Mouse (Mus musculus) erythroid progenitor cell, adult 5-6 weeks (primary cell): ENCODE measurements around the gene Mlc1. TPM values are rescaled to one million over a fixed set of nuclear protein-coding genes. Genes with fewer than 3 reads are reported as not detected.

ENCODE experiments used
- ATAC-seq: replicated peaks from 2 replicates; pipeline ENCODE4 v1.8.0; 2016; ENCODE audit warnings: moderate number of reproducible peaks, mild to moderate bottlenecking, moderate TSS enrichment, inconsistent platforms; ENCODE audit not compliant: poor library complexity, low FRiP score, severe bottlenecking
- total RNA-seq, 2 experiments: library from RNA; stranded (forward) in 1 of 2; stranded (reverse) in 1 of 2; fragments of 150-400 nt in 1 of 2; fragments of 186-747, 209-891 nt in 1 of 2; gene quantifications; 2 replicates each; pipeline versions ENCODE4 v1.2.3 to v1.2.4; 2015 to 2017; ENCODE audit warnings: low replicate concordance in 2 of 2

Gene Mlc1
- total RNA-seq, 2 experiments from 2014 or later, result not detected

GRCm38 (mm10) chr15:88943896-88944551 lies 34.8 kb downstream of the Mlc1 start:
- no peak for ATAC-seq

DNA sequence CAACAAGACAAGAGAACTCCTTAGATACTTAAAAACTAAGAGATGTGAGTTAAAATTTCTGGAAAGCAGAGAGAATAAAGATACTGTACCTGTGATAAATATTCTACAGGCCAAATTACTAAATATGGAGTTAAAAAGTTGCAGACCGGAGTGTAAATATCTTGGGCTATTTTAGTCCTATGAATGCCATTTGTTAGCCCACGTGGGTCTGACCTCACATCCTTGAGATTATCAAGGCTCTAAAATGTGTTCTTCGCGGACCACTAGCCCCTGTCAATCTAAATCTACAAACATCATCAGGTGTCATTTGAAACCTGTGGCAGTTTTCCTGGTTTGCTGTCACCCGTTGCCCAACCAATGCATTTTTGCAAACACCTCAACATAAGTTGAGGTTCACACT lies 36.0 kb downstream of the Mlc1 start:
- ATAC-seq, result no peak

GRCm38 (mm10) chr15:88937291-88937650 lies 41.5 kb downstream of the Mlc1 start:
- ATAC-seq, result no peak

DNA sequence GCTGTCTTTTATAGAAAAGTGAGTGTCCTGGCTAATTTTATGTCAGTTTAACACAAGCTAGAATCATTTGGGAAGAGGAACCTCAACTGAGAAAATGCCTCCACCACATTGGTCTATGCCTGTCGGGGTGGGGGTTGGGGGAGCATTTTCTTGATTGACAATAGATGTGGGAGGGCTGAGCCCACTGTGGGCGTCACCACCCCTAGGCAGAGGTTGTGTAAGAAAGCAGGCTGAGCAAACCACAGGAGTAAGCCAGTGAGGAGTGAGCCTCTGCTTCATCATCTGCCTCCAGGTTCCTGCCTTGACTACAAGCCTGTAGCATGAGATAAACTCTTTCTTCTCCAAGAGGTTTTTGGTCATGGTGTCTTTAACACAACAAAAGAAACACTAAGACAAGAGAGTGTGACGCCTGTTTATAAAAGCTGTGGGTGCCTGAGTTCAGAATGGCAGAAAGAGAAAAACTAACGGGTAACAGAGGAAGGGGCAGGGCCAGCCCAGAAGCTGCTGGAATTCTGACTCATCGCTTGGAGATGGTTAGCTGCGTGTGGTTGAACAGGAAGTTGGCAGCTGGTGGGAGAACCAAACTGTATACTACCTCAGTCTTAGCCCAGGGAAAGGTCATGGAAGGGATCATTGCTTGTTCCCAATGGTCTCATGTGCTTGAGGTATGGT lies 42.1 kb downstream of the Mlc1 start:
- no peak for ATAC-seq

- ATAC-seq, result no peak
These were observed 44.7 kb downstream of the Mlc1 start for GRCm38 (mm10) chr15:88934141-88934540.

- no peak for ATAC-seq
These were observed 46.1 kb downstream of the Mlc1 start for GRCm38 (mm10) chr15:88932667-88933066.

DNA sequence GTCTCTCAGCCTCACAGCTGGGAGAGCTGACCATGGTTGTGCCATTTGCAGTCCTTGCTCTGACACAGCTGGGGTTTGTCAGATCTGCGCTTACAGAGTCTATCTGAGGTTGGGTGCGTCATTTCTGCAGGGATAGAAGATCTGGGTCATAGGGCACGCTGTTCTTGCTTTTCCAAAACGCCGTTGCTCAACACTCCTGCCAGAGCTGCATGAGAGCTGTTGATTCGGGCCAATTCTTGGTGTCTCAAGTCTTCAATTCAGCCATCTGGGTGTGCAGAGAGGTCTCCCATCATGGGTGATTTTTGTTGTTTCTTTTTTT lies 56.9 kb downstream of the Mlc1 start:
- ATAC-seq, result no peak

- peak; percentile 56; the same call in 1 of the 2 replicates for ATAC-seq
These were observed 57.4 kb downstream of the Mlc1 start for GRCm38 (mm10) chr15:88921131-88921991.

DNA sequence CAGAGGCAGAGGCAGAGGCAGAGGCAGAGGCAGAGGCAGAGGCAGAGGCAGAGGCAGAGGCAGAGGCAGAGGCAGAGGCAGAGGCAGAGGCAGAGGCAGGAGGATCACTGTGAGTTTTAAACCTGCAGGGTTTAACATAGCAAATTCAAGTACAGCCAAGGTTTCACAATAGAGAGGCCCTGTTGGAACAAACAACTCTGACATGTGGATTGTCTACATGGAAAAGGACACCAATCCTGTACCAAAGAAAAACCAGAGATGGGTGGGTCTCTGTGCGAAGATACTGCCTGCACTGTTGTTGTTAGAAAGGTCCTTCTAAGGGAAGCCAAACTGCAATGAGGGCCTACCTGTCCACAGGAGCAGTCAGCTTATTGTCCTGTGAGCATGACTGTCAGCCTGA lies 58.7 kb downstream of the Mlc1 start:
- no peak for ATAC-seq

- ATAC-seq, result no peak
These were observed 59.5 kb downstream of the Mlc1 start for GRCm38 (mm10) chr15:88919328-88919727.

- no peak for ATAC-seq
These were observed 61.7 kb downstream of the Mlc1 start for GRCm38 (mm10) chr15:88917126-88917525.

GRCm38 (mm10) chr15:88916366-88916765 lies 62.4 kb downstream of the Mlc1 start:
- no peak for ATAC-seq

DNA sequence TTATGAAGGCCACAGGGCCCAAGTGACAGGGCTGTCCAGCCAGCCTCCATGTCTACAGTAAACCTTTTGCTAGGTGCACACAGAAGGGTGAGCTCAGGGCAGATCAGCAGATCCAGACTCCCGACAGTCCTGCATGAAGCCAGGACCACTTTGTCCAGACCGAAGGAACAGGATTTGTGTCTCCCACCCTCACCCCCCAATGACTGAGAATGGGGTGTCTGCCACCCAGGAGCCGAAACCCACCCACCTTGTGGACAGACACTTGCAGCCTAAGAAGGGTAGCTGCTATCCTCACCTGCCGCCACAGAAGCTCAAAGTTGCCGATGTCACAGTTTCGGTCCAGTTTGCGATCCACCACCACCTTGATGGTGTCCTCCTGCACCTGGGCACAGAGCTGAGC lies 63.8 kb downstream of the Mlc1 start:
- ATAC-seq, result no peak

GRCm38 (mm10) chr15:88906347-88906746 lies 72.5 kb downstream of the Mlc1 start:
- ATAC-seq, result no peak

Other genes starting within 250 kb of the Mlc1 start
- 13.3 and 18.4 TPM in 2 replicates for gene Brd1, start 244.8 kb downstream of the Mlc1 start, total RNA-seq (2015; ENCODE audit: low replicate concordance)
- 31.3 and 31.5 TPM in 2 replicates for gene Brd1, start 244.8 kb downstream of the Mlc1 start, total RNA-seq (2017; ENCODE audit: low replicate concordance)
- gene Zbed4, start 227.3 kb downstream of the Mlc1 start, total RNA-seq (2015; ENCODE audit: low replicate concordance), result 34.2 and 44.0 TPM in 2 replicates
- gene Zbed4, start 227.3 kb downstream of the Mlc1 start, total RNA-seq (2017; ENCODE audit: low replicate concordance), result 28.8 and 32.7 TPM in 2 replicates
- gene Alg12, start 159.7 kb downstream of the Mlc1 start, total RNA-seq (2015; ENCODE audit: low replicate concordance), result 5.0 and 5.4 TPM in 2 replicates
- 1.2 and 2.4 TPM in 2 replicates for gene Alg12, start 159.7 kb downstream of the Mlc1 start, total RNA-seq (2017; ENCODE audit: low replicate concordance)
- gene Creld2, start 159.4 kb downstream of the Mlc1 start, total RNA-seq (2015; ENCODE audit: low replicate concordance), result 19.8 and 26.4 TPM in 2 replicates
- 24.8 and 41.9 TPM in 2 replicates for gene Creld2, start 159.4 kb downstream of the Mlc1 start, total RNA-seq (2017; ENCODE audit: low replicate concordance)
- gene Pim3, start 116.8 kb downstream of the Mlc1 start, total RNA-seq (2015; ENCODE audit: low replicate concordance), result 0.72 and 1.3 TPM in 2 replicates
- gene Pim3, start 116.8 kb downstream of the Mlc1 start, total RNA-seq (2017; ENCODE audit: low replicate concordance), result 0.68 and 1.5 TPM in 2 replicates
- gene Ttll8, start 24.6 kb downstream of the Mlc1 start, total RNA-seq (2015; ENCODE audit: low replicate concordance), result not detected in 2 replicates
- not detected in 2 replicates for gene Ttll8, start 24.6 kb downstream of the Mlc1 start, total RNA-seq (2017; ENCODE audit: low replicate concordance)
- gene Mov10l1, start 3.9 kb upstream of the Mlc1 start, total RNA-seq (2015; ENCODE audit: low replicate concordance), result not detected in 2 replicates
- gene Mov10l1, start 3.9 kb upstream of the Mlc1 start, total RNA-seq (2017; ENCODE audit: low replicate concordance), result under 0.01 TPM in 1 of 2 replicates, not detected in the other
- not detected in 2 replicates for gene Panx2, start 80.7 kb upstream of the Mlc1 start, total RNA-seq (2015; ENCODE audit: low replicate concordance)
- not detected in 2 replicates for gene Panx2, start 80.7 kb upstream of the Mlc1 start, total RNA-seq (2017; ENCODE audit: low replicate concordance)
- 5.4 and 12.6 TPM in 2 replicates for gene Trabd, start 96.1 kb upstream of the Mlc1 start, total RNA-seq (2015; ENCODE audit: low replicate concordance)
- 10.4 and 11.9 TPM in 2 replicates for gene Trabd, start 96.1 kb upstream of the Mlc1 start, total RNA-seq (2017; ENCODE audit: low replicate concordance)
- 6.1 and 9.6 TPM in 2 replicates for gene Selenoo, start 110.1 kb upstream of the Mlc1 start, total RNA-seq (2015; ENCODE audit: low replicate concordance)
- gene Selenoo, start 110.1 kb upstream of the Mlc1 start, total RNA-seq (2017; ENCODE audit: low replicate concordance), result 12.5 and 15.3 TPM in 2 replicates
- 26.4 and 41.4 TPM in 2 replicates for gene Tubgcp6, start 144.1 kb upstream of the Mlc1 start, total RNA-seq (2015; ENCODE audit: low replicate concordance)
- 28.1 and 28.3 TPM in 2 replicates for gene Tubgcp6, start 144.1 kb upstream of the Mlc1 start, total RNA-seq (2017; ENCODE audit: low replicate concordance)
- gene Hdac10, start 149.7 kb upstream of the Mlc1 start, total RNA-seq (2015; ENCODE audit: low replicate concordance), result 4.3 TPM in 1 of 2 replicates, not detected in the other
- gene Hdac10, start 149.7 kb upstream of the Mlc1 start, total RNA-seq (2017; ENCODE audit: low replicate concordance), result 1.3 TPM in 1 of 2 replicates, not detected in the other
- gene Mapk12, start 161.7 kb upstream of the Mlc1 start, total RNA-seq (2015; ENCODE audit: low replicate concordance), result not detected in 2 replicates
- gene Mapk12, start 161.7 kb upstream of the Mlc1 start, total RNA-seq (2017; ENCODE audit: low replicate concordance), result 0.51 TPM in 1 of 2 replicates, not detected in the other
- gene Mapk11, start 170.6 kb upstream of the Mlc1 start, total RNA-seq (2015; ENCODE audit: low replicate concordance), result 0.72 and 2.1 TPM in 2 replicates
- gene Mapk11, start 170.6 kb upstream of the Mlc1 start, total RNA-seq (2017; ENCODE audit: low replicate concordance), result 0.51 TPM in 1 of 2 replicates, not detected in the other
- gene Plxnb2, start 201.8 kb upstream of the Mlc1 start, total RNA-seq (2015; ENCODE audit: low replicate concordance), result 7.2 and 9.2 TPM in 2 replicates
- gene Plxnb2, start 201.8 kb upstream of the Mlc1 start, total RNA-seq (2017; ENCODE audit: low replicate concordance), result 1.9 and 8.2 TPM in 2 replicates
- 1.7 TPM in 1 of 2 replicates, not detected in the other for gene Dennd6b, start 217.5 kb upstream of the Mlc1 start, total RNA-seq (2015; ENCODE audit: low replicate concordance)
- gene Dennd6b, start 217.5 kb upstream of the Mlc1 start, total RNA-seq (2017; ENCODE audit: low replicate concordance), result 0.76 and 1.5 TPM in 2 replicates
- gene Ppp6r2, start 232.5 kb upstream of the Mlc1 start, total RNA-seq (2015; ENCODE audit: low replicate concordance), result 59.1 and 61.6 TPM in 2 replicates
- 55.4 and 79.1 TPM in 2 replicates for gene Ppp6r2, start 232.5 kb upstream of the Mlc1 start, total RNA-seq (2017; ENCODE audit: low replicate concordance)